Mouse (Mus musculus): ENCODE results near the gene Dlgap3. TPM values are rescaled to one million over a fixed set of nuclear protein-coding genes. Genes with fewer than 3 reads are reported as not detected.

Dlgap3 gene
- polyA plus RNA-seq (2014; fragmentation: Nextera tagmentation; extraction: Ambion mirVana): 0.57 and 0.74 TPM in 2 replicates

GRCm38 (mm10) chr4:127168914-127169345, at the start of gene Dlgap3:
Dlgap3 (plus strand) TSS chr4:127169204.
- H3K4me2 ChIP-seq (ENCODE audit: low read length): peak within 1 kb of the TSS; percentile 100
- H3K9me3 ChIP-seq (ENCODE audit: control insufficient read depth, low read length): no peaks in the 10 kb centered on the region
- peaks cover 58% of the 10 kb centered on the region for H3K27me3 ChIP-seq (ENCODE audit: control insufficient read depth, insufficient read depth, low read length)
- peak within 1 kb of the TSS; percentile 64 for H3K9ac ChIP-seq (ENCODE audit: low read length)
- peak within 1 kb of the TSS; percentile 66 to 72 for H3K4me3 ChIP-seq (ENCODE audit: control insufficient read depth in 1 of 2, insufficient read depth in 1 of 2, low read depth in 1 of 2, low read length in 2 of 2)
- H3K36me3 ChIP-seq (ENCODE audit: control insufficient read depth, insufficient read depth, low read length): no peaks in the 10 kb centered on the region
- peak; percentile 52 for ATAC-seq (ENCODE audit: insufficient number of reproducible peaks, insufficient read depth, low FRiP score, low read depth)
- no peak within 1 kb of the TSS for H3K27ac ChIP-seq (replicated peaks in 1 of 2; ENCODE audit: control insufficient read depth in 1 of 2, insufficient read depth in 1 of 2, low read depth in 2 of 2, low read length in 2 of 2)
- under 1% methylated on average over 53 of the region's 67 CpGs for WGBS
- peaks cover 0 to 16% of the 10 kb centered on the region in 2 experiments; a peak in 3 of 4 replicates for H3K4me1 ChIP-seq (ENCODE audit: control insufficient read depth in 2 of 2, insufficient read depth in 2 of 2, low read length in 2 of 2)

GRCm38 (mm10) chr4:127123391-127123790, 45.6 kb upstream of the Dlgap3 start, which contains the start of gene Tmem35b:
Tmem35b (plus strand) TSS chr4:127123691.
- no peak within 1 kb of the TSS for H3K4me3 ChIP-seq (ENCODE audit: control insufficient read depth in 1 of 2, insufficient read depth in 1 of 2, low read depth in 1 of 2, low read length in 2 of 2)
- no peaks in the 10 kb centered on the region for H3K9me3 ChIP-seq (ENCODE audit: control insufficient read depth, low read length)
- H3K4me1 ChIP-seq (ENCODE audit: control insufficient read depth in 2 of 2, insufficient read depth in 2 of 2, low read length in 2 of 2): peaks cover 0 to 6% of the 10 kb centered on the region in 2 experiments; a peak in 1 of 4 replicates
- H3K27me3 ChIP-seq (ENCODE audit: control insufficient read depth, insufficient read depth, low read length): no peaks in the 10 kb centered on the region
- H3K9ac ChIP-seq (ENCODE audit: low read length): no peak within 1 kb of the TSS
- H3K4me2 ChIP-seq (ENCODE audit: low read length): no peak within 1 kb of the TSS
- H3K27ac ChIP-seq (replicated peaks in 1 of 2; ENCODE audit: control insufficient read depth in 1 of 2, insufficient read depth in 1 of 2, low read depth in 2 of 2, low read length in 2 of 2): no peak within 1 kb of the TSS
- 93% methylated on average over 5 of the region's 5 CpGs for WGBS
- no peak for ATAC-seq (ENCODE audit: insufficient number of reproducible peaks, insufficient read depth, low FRiP score, low read depth)
- H3K36me3 ChIP-seq (ENCODE audit: control insufficient read depth, insufficient read depth, low read length): peaks cover 12% of the 10 kb centered on the region

GRCm38 (mm10) chr4:127124331-127124730, 44.7 kb upstream of the Dlgap3 start:
- ATAC-seq (ENCODE audit: insufficient number of reproducible peaks, insufficient read depth, low FRiP score, low read depth): no peak
- WGBS: 85% methylated on average over 1 of the region's 1 CpGs
- no peaks in the 10 kb centered on the region for H3K9me3 ChIP-seq (ENCODE audit: control insufficient read depth, low read length)
- peaks cover 0 to 6% of the 10 kb centered on the region in 2 experiments; a peak in 1 of 4 replicates for H3K4me1 ChIP-seq (ENCODE audit: control insufficient read depth in 2 of 2, insufficient read depth in 2 of 2, low read length in 2 of 2)
- H3K27me3 ChIP-seq (ENCODE audit: control insufficient read depth, insufficient read depth, low read length): no peaks in the 10 kb centered on the region
- no peak overlapping the region for H3K4me3 ChIP-seq (ENCODE audit: control insufficient read depth in 1 of 2, insufficient read depth in 1 of 2, low read depth in 1 of 2, low read length in 2 of 2)
- H3K27ac ChIP-seq (replicated peaks in 1 of 2; ENCODE audit: control insufficient read depth in 1 of 2, insufficient read depth in 1 of 2, low read depth in 2 of 2, low read length in 2 of 2): no peak overlapping the region
- H3K36me3 ChIP-seq (ENCODE audit: control insufficient read depth, insufficient read depth, low read length): peaks cover 15% of the 10 kb centered on the region
- no peak overlapping the region for H3K9ac ChIP-seq (ENCODE audit: low read length)
- H3K4me2 ChIP-seq (ENCODE audit: low read length): no peak overlapping the region

- no peaks in the 10 kb centered on the region for H3K27me3 ChIP-seq (ENCODE audit: control insufficient read depth, insufficient read depth, low read length)
- H3K4me2 ChIP-seq (ENCODE audit: low read length): peak overlapping the region; percentile 78
- H3K9me3 ChIP-seq (ENCODE audit: control insufficient read depth, low read length): no peaks in the 10 kb centered on the region
- H3K27ac ChIP-seq (replicated peaks in 1 of 2; ENCODE audit: control insufficient read depth in 1 of 2, insufficient read depth in 1 of 2, low read depth in 2 of 2, low read length in 2 of 2): no peak overlapping the region
- ATAC-seq (ENCODE audit: insufficient number of reproducible peaks, insufficient read depth, low FRiP score, low read depth): peak; percentile 90
- H3K9ac ChIP-seq (ENCODE audit: low read length): peak overlapping the region; percentile 83
- peak overlapping the region; percentile 53 to 67 for H3K4me3 ChIP-seq (ENCODE audit: control insufficient read depth in 1 of 2, insufficient read depth in 1 of 2, low read depth in 1 of 2, low read length in 2 of 2)
- 1% methylated on average over 35 of the region's 35 CpGs for WGBS
- peaks cover 12% of the 10 kb centered on the region for H3K36me3 ChIP-seq (ENCODE audit: control insufficient read depth, insufficient read depth, low read length)
- H3K4me1 ChIP-seq (ENCODE audit: control insufficient read depth in 2 of 2, insufficient read depth in 2 of 2, low read length in 2 of 2): peaks cover 0 to 6% of the 10 kb centered on the region in 2 experiments; a peak in 1 of 4 replicates
Observed at GRCm38 (mm10) chr4:127125834-127126463, 43.1 kb upstream of the Dlgap3 start.

GRCm38 (mm10) chr4:127134687-127135086, 34.3 kb upstream of the Dlgap3 start:
- no peak overlapping the region for H3K4me2 ChIP-seq (ENCODE audit: low read length)
- H3K4me1 ChIP-seq (ENCODE audit: control insufficient read depth in 2 of 2, insufficient read depth in 2 of 2, low read length in 2 of 2): no peaks in the 10 kb centered on the region
- no peak overlapping the region for H3K4me3 ChIP-seq (ENCODE audit: control insufficient read depth in 1 of 2, insufficient read depth in 1 of 2, low read depth in 1 of 2, low read length in 2 of 2)
- WGBS: 35% methylated on average over 1 of the region's 1 CpGs
- no peaks in the 10 kb centered on the region for H3K36me3 ChIP-seq (ENCODE audit: control insufficient read depth, insufficient read depth, low read length)
- H3K9me3 ChIP-seq (ENCODE audit: control insufficient read depth, low read length): no peaks in the 10 kb centered on the region
- no peak for ATAC-seq (ENCODE audit: insufficient number of reproducible peaks, insufficient read depth, low FRiP score, low read depth)
- no peak overlapping the region for H3K9ac ChIP-seq (ENCODE audit: low read length)
- no peak overlapping the region for H3K27ac ChIP-seq (replicated peaks in 1 of 2; ENCODE audit: control insufficient read depth in 1 of 2, insufficient read depth in 1 of 2, low read depth in 2 of 2, low read length in 2 of 2)
- no peaks in the 10 kb centered on the region for H3K27me3 ChIP-seq (ENCODE audit: control insufficient read depth, insufficient read depth, low read length)

- 72% methylated on average over 5 of the region's 5 CpGs for whole genome bisulfite sequencing
- Histone ChIP-seq H3K4me1 (ENCODE audit: control insufficient read depth in 2 of 2, insufficient read depth in 2 of 2, low read length in 2 of 2) (no peaks in the 10 kb centered on the region), H3K9ac (ENCODE audit: low read length) (no peak overlapping the region), H3K4me2 (ENCODE audit: low read length) (no peak overlapping the region), H3K36me3 (ENCODE audit: control insufficient read depth, insufficient read depth, low read length) (no peaks in the 10 kb centered on the region), H3K9me3 (ENCODE audit: control insufficient read depth, low read length) (no peaks in the 10 kb centered on the region), H3K27me3 (ENCODE audit: control insufficient read depth, insufficient read depth, low read length) (no peaks in the 10 kb centered on the region), H3K27ac (replicated peaks in 1 of 2; ENCODE audit: control insufficient read depth in 1 of 2, insufficient read depth in 1 of 2, low read depth in 2 of 2, low read length in 2 of 2) (no peak overlapping the region), H3K4me3 (ENCODE audit: control insufficient read depth in 1 of 2, insufficient read depth in 1 of 2, low read depth in 1 of 2, low read length in 2 of 2) (no peak overlapping the region)
- ATAC-seq (ENCODE audit: insufficient number of reproducible peaks, insufficient read depth, low FRiP score, low read depth): no peak
Observed at GRCm38 (mm10) chr4:127137591-127137990, 31.4 kb upstream of the Dlgap3 start.

GRCm38 (mm10) chr4:127138486-127138885, 30.5 kb upstream of the Dlgap3 start:
- no peaks in the 10 kb centered on the region for H3K9me3 ChIP-seq (ENCODE audit: control insufficient read depth, low read length)
- no peaks in the 10 kb centered on the region for H3K36me3 ChIP-seq (ENCODE audit: control insufficient read depth, insufficient read depth, low read length)
- H3K4me1 ChIP-seq (ENCODE audit: control insufficient read depth in 2 of 2, insufficient read depth in 2 of 2, low read length in 2 of 2): no peaks in the 10 kb centered on the region
- no peak overlapping the region for H3K4me2 ChIP-seq (ENCODE audit: low read length)
- H3K4me3 ChIP-seq (ENCODE audit: control insufficient read depth in 1 of 2, insufficient read depth in 1 of 2, low read depth in 1 of 2, low read length in 2 of 2): no peak overlapping the region
- H3K27ac ChIP-seq (replicated peaks in 1 of 2; ENCODE audit: control insufficient read depth in 1 of 2, insufficient read depth in 1 of 2, low read depth in 2 of 2, low read length in 2 of 2): no peak overlapping the region
- 41% methylated on average over 6 of the region's 6 CpGs for WGBS
- no peaks in the 10 kb centered on the region for H3K27me3 ChIP-seq (ENCODE audit: control insufficient read depth, insufficient read depth, low read length)
- no peak for ATAC-seq (ENCODE audit: insufficient number of reproducible peaks, insufficient read depth, low FRiP score, low read depth)
- no peak overlapping the region for H3K9ac ChIP-seq (ENCODE audit: low read length)

- H3K36me3 ChIP-seq (ENCODE audit: control insufficient read depth, insufficient read depth, low read length): no peaks in the 10 kb centered on the region
- H3K4me2 ChIP-seq (ENCODE audit: low read length): no peak overlapping the region
- 75% methylated on average over 13 of the region's 13 CpGs for WGBS
- no peaks in the 10 kb centered on the region for H3K4me1 ChIP-seq (ENCODE audit: control insufficient read depth in 2 of 2, insufficient read depth in 2 of 2, low read length in 2 of 2)
- H3K9ac ChIP-seq (ENCODE audit: low read length): no peak overlapping the region
- no peak overlapping the region for H3K27ac ChIP-seq (replicated peaks in 1 of 2; ENCODE audit: control insufficient read depth in 1 of 2, insufficient read depth in 1 of 2, low read depth in 2 of 2, low read length in 2 of 2)
- no peak for ATAC-seq (ENCODE audit: insufficient number of reproducible peaks, insufficient read depth, low FRiP score, low read depth)
- no peak overlapping the region for H3K4me3 ChIP-seq (ENCODE audit: control insufficient read depth in 1 of 2, insufficient read depth in 1 of 2, low read depth in 1 of 2, low read length in 2 of 2)
- no peaks in the 10 kb centered on the region for H3K27me3 ChIP-seq (ENCODE audit: control insufficient read depth, insufficient read depth, low read length)
- H3K9me3 ChIP-seq (ENCODE audit: control insufficient read depth, low read length): no peaks in the 10 kb centered on the region
Observed at GRCm38 (mm10) chr4:127150031-127150430, 19.0 kb upstream of the Dlgap3 start.
